Mouse (Mus musculus): ENCODE measurements around the gene Slc6a9.

Slc6a9 gene

DNA sequence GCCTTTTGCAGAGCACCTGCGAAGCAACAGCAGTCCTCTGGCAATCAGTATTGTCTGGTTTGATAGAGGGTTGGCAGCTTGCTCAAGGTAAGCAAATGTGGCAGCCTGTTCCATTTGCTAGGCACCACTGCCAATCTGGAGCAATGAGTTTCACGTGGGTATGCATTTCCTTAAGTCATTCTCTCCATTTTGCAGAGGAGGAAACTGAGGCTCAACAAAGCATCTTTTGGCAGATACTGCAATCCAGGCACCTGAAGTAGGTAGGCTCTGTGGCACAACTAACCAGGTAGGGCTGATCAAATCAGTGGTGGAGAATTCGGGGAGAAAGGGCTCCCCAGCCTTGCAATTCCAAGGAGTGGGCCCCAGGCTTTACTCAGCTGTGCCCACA lies at the start of gene Slc6a9:
Gene Slc6a9 (plus strand): TSS at position 50 of the 388 bp plus-strand sequence.
- DNase-seq (ENCODE audit: low read depth, low spot score): no peak

- DNase-seq (ENCODE audit: low read depth, low spot score): peak; percentile 8
These were observed 47.3 kb upstream of the Slc6a9 start for GRCm38 (mm10) chr4:117786963-117787362.

DNA sequence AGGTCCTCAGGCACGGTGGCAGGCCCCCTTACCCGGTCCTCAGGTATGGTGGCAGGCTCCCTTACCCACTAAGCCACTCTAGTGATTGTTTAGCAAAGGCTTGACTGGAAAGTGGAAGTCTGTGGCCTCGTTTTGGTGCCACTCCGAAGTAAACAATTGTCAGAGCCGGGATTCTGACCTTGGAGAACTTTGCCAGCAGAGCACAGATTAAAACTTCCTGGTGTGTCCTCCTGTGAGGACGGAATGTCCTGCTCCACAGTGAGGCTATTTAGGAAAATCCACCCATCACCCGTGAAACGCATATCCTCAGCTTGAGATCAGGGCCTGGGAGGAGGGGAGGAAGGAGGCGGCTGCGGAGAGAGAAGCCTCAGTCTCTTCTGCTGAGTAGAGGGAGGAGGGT lies 46.0 kb upstream of the Slc6a9 start:
- DNase-seq (ENCODE audit: low read depth, low spot score): no peak

DNA sequence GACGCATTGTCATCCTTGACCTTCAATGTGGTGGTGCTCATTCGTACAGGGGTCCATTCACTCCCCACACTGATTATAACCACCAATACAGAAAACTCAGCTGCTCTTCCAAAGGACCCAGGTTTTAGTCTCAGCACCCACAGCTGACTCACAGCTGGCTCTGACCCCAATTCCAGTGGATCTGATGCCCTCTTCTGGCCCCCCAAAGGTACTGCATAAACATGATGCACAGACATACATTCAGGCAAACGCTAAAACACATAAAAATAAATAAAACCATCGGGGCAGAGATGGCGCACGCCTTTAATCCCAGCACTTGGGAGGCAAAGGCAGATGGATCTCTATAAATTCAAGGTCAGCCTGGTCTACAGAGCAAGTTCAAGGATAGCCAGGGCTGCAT lies 34.4 kb upstream of the Slc6a9 start:
- no peak for DNase-seq (ENCODE audit: low read depth, low spot score)

DNA sequence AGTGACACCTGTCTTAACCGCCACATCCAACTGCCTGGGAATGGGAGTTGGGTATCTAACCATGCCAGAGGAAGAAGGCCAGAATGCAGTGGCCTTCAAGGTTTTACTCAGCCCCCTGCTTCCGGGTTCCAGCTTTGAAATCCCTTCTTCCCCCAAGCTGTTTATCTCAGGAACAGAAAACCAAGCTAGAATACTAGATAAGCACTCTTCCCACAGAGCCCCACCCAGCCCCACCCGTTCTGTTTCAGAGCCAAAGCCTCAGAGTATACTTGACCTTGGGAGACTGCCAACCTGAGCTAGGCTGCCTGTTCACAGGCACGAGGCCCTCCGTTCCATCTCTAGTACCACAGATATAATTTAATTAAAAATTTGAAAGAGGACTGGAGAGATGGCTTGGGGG lies 27.3 kb upstream of the Slc6a9 start:
- DNase-seq (ENCODE audit: low read depth, low spot score): no peak

- DNase-seq (ENCODE audit: low read depth, low spot score): no peak
These were observed 23.4 kb upstream of the Slc6a9 start for GRCm38 (mm10) chr4:117810933-117811332.

- DNase-seq (ENCODE audit: low read depth, low spot score): peak; percentile 24
These were observed 20.6 kb upstream of the Slc6a9 start for GRCm38 (mm10) chr4:117813591-117814192.

GRCm38 (mm10) chr4:117814333-117814732 lies 20.0 kb upstream of the Slc6a9 start:
- DNase-seq (ENCODE audit: low read depth, low spot score): no peak

- DNase-seq (ENCODE audit: low read depth, low spot score): no peak
These were observed 17.5 kb upstream of the Slc6a9 start for GRCm38 (mm10) chr4:117816776-117817175.

- no peak for DNase-seq (ENCODE audit: low read depth, low spot score)
These were observed 16.3 kb upstream of the Slc6a9 start for GRCm38 (mm10) chr4:117818032-117818431.

DNA sequence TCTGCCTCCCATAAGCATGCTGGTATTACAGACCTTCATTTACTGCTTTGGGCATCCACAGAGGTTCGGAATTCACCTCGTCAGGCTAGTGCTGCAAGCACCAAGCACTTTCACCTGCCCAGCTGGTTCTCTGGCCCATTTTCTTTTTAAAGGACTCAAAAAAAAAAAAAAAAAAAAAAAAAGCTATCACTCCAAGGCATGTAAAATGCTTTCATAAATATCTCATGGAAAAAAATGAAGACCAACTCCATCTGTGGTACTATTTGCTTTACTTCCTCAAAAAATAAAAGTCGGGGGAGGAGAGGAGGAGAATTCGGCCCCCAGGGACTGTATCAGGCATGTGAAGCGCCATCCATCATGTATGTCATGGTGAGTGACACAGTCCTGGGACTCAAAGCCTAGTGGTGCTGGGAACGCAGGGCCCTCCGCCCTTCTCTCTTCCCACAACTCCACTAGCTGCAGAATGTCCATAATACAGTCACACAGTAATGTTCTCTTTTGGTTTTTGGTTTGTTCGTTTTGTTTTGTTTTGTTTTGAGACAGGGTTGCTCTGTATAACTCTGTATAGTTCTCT lies 5.6 kb upstream of the Slc6a9 start:
- DNase-seq (ENCODE audit: low read depth, low spot score): no peak

GRCm38 (mm10) chr4:117829260-117830123 lies 4.8 kb upstream of the Slc6a9 start:
- DNase-seq (ENCODE audit: low read depth, low spot score): no peak

- no peak for DNase-seq (ENCODE audit: low read depth, low spot score)
These were observed 4.2 kb upstream of the Slc6a9 start for GRCm38 (mm10) chr4:117830124-117830551.

DNA sequence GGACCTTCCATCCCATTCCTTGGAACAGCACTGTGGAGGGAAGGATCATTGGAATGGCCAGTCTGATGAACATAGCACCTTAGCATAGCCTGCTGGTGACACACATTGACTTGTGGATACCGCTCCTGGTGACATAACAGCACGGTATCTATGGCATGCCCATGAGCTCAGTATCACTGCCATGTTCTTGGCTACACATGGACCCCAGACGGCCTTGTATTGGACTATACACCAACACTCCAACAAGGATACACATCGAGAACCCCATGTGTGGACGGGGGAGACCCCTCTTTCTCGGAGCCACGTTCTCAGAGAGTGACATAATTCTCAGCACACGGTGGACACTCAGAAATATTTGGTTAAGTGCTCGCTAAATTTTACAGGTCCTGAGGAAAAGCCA lies 3.5 kb upstream of the Slc6a9 start:
- no peak for DNase-seq (ENCODE audit: low read depth, low spot score)

- no peak for DNase-seq (ENCODE audit: low read depth, low spot score)
These were observed 2.8 kb upstream of the Slc6a9 start for GRCm38 (mm10) chr4:117831499-117831898.

DNA sequence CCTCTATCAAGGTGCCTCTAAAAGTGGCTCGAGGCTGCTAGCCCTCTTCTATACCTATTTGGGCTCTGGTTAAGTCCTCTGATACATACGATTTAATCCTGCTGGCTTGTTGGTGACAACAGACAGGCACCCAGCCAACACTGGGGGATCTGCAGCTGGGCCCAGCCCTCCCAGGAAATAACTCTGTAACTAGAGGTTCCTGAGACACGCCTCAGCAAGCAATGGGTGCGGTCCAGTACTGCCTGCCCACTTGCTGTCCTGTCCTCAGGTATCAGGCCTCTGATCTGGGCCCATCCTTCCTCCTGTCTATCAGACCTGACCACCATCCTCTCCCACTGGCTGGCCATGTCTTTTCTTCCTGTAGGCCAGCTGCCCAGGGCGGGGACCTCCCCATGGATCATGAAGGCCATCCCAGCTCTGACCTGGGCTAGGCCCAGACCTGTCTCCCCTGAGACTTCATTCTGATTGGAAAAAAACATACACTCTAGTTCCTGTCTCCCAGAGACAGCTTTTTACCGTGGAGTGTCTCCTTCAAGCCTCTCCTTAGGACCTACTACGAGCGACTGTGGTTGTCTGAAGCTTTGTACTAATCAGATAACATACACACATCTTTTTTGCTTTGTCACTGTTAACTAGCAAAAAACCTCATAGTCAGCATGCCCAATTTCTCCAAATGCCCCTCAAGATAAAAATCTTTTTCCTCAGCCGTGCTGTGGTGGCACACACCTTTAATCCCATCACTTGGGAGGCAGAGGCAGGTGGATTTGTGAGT lies 2.2 kb upstream of the Slc6a9 start:
- DNase-seq (ENCODE audit: low read depth, low spot score): no peak

GRCm38 (mm10) chr4:117834845-117835530 lies 682 bp downstream of the Slc6a9 start:
- DNase-seq (ENCODE audit: low read depth, low spot score): peak; percentile 46

GRCm38 (mm10) chr4:117835531-117836111 lies 1.3 kb downstream of the Slc6a9 start:
- DNase-seq (ENCODE audit: low read depth, low spot score): peak; percentile 56

DNA sequence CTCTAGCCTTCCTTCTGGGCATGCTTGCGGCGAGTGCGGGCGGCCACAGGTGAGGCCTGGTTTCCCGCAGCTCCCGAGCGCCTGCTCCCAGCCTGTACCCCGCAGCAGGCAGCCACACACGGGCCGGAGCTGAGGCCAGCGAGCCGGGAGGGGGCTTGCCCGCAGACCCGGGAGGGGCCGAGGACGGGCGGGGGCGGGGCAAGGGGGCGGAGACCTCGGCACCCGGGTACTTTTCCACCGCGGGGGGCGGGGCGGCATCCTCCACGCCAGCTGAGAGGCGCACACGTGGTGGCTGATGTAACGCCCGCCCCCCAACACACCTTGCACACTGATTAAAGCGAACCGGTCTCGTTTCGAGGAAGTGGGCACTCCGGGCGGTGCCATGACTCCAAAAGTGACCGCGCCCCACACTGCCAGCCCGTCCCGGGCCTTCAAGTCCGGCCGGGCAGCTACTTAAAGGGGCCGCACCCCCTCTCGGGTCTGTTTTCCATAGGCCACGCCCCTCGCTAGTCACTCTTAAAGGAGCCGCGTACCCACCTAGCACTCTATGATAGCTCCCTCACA lies 2.0 kb downstream of the Slc6a9 start:
- DNase-seq (ENCODE audit: low read depth, low spot score): peak; percentile 83

DNA sequence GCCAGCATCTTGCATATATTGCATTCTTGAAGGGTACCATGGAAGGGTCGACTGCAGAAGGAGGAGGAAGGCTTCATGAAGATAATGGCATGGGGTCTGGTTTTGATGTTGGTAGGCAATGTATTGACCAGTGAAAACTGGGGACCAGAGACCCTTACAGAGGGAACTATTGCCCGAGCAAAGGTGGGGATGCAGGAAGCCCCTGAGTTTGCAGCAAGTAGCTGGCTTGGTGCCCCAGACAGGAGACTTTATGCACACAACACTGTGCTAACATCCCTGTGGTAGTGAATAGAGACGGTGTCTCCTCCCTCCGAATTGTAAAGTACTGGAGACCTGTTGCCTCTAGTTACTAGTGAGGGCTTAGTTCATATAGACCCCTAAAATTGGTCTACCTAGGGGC lies 3.0 kb downstream of the Slc6a9 start:
- no peak for DNase-seq (ENCODE audit: low read depth, low spot score)

DNA sequence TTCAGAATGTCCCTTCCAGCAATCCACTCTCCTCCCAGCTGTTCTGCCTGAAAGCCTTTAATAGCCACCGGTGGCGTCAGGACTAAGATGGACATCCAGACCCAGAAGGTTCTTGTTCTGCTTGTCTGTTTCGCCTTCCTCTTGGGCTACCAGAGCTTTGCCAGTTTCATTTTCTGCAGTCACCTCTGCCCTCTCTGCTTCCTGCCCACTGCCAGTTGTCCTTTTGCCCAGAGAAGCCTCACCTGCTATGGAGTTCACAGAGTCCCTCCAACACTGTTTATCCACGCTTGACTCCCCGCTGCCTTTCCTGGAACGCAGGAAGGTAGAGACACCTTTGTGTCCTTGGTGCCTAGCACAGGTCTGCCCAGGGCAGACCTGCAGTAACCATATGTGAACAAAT lies 5.1 kb downstream of the Slc6a9 start:
- DNase-seq (ENCODE audit: low read depth, low spot score): no peak
